Mouse (Mus musculus) kidney, postnatal 36 days (tissue): ENCODE data around the gene Zfp292.

Experiments used
- DNase-seq, 2 experiments: peaks; one replicate each; pipeline ENCODE4 v3.0.0; 2021 to 2022; ENCODE audit warnings: mixed read lengths in 2 of 2

Zfp292 gene

GRCm38 (mm10) chr4:34881851-34882250 lies 909 bp downstream of the Zfp292 start:
- DNase-seq: no peak

- no peak for DNase-seq
These were observed 1.7 kb downstream of the Zfp292 start for GRCm38 (mm10) chr4:34880921-34881650.

GRCm38 (mm10) chr4:34874234-34874633 lies 8.5 kb downstream of the Zfp292 start:
- no peak for DNase-seq

- no peak for DNase-seq
These were observed 9.8 kb downstream of the Zfp292 start for GRCm38 (mm10) chr4:34872896-34873495.

GRCm38 (mm10) chr4:34869813-34870212 lies 12.9 kb downstream of the Zfp292 start:
- DNase-seq: no peak

GRCm38 (mm10) chr4:34861438-34861837 lies 21.3 kb downstream of the Zfp292 start:
- no peak for DNase-seq

GRCm38 (mm10) chr4:34859416-34859815 lies 23.3 kb downstream of the Zfp292 start:
- DNase-seq: no peak

GRCm38 (mm10) chr4:34858903-34859302 lies 23.9 kb downstream of the Zfp292 start:
- no peak for DNase-seq

- DNase-seq: no peak
These were observed 26.8 kb downstream of the Zfp292 start for GRCm38 (mm10) chr4:34855966-34856365.

GRCm38 (mm10) chr4:34852051-34852450 lies 30.7 kb downstream of the Zfp292 start:
- DNase-seq: peak; percentile 40 to 57

- DNase-seq: peak in 1 of 2 experiments; percentile 10
These were observed 32.6 kb downstream of the Zfp292 start for GRCm38 (mm10) chr4:34850156-34850555.

GRCm38 (mm10) chr4:34847679-34848309 lies 35.0 kb downstream of the Zfp292 start:
- DNase-seq: no peak

GRCm38 (mm10) chr4:34843839-34844238 lies 38.9 kb downstream of the Zfp292 start:
- DNase-seq: no peak

- no peak for DNase-seq
These were observed 39.9 kb downstream of the Zfp292 start for GRCm38 (mm10) chr4:34842826-34843225.

- DNase-seq: no peak
These were observed 51.3 kb downstream of the Zfp292 start for GRCm38 (mm10) chr4:34831496-34831895.

- DNase-seq: no peak
These were observed 53.3 kb downstream of the Zfp292 start for GRCm38 (mm10) chr4:34829456-34829855.

GRCm38 (mm10) chr4:34823901-34824300 lies 58.9 kb downstream of the Zfp292 start:
- no peak for DNase-seq

- DNase-seq: no peak
These were observed 62.9 kb downstream of the Zfp292 start for GRCm38 (mm10) chr4:34819904-34820303.

GRCm38 (mm10) chr4:34801166-34802034 lies 81.4 kb downstream of the Zfp292 start:
- DNase-seq: no peak

- no peak for DNase-seq
These were observed 84.8 kb downstream of the Zfp292 start for GRCm38 (mm10) chr4:34798005-34798404.

GRCm38 (mm10) chr4:34797294-34797983 lies 85.3 kb downstream of the Zfp292 start:
- DNase-seq: no peak

GRCm38 (mm10) chr4:34796294-34796693 lies 86.5 kb downstream of the Zfp292 start:
- no peak for DNase-seq
